Mouse (Mus musculus) forebrain, embryonic 11.5 days (tissue): ENCODE results near the gene 6820408C15Rik. TPM values are rescaled to one million over a fixed set of nuclear protein-coding genes. Genes with fewer than 3 reads are reported as not detected.
A peak's percentile ranks its signal among the peaks of the same experiment; 100 is the strongest.

Experiments used
- ATAC-seq: fragments of 200-750 bp; cut with Nextera tagmentation; replicated peaks from 2 replicates; pipeline ENCODE4 v1.8.0; 2017; ENCODE audit warnings: moderate TSS enrichment; ENCODE audit not compliant: low FRiP score
- DNase-seq: peaks from one replicate; pipeline ENCODE4 v3.0.0-alpha.2; 2017; ENCODE audit warnings: low spot score
- H3K27ac ChIP-seq: fragments of 300-500 bp; sonication (generic); 2 replicates; pipeline ENCODE4 v1.5.1; 2014; ENCODE audit warnings: low read depth, low read length
- H3K27me3 ChIP-seq: fragments of 300-500 bp; sonication (generic); 2 replicates; pipeline ENCODE4 v1.6.1; 2014; ENCODE audit warnings: mild to moderate bottlenecking, low read length, mixed read lengths; ENCODE audit not compliant: control insufficient read depth, insufficient read depth
- H3K36me3 ChIP-seq: fragments of 300-500 bp; sonication (generic); 2 replicates; pipeline ENCODE4 v1.6.1; 2014; ENCODE audit warnings: mild to moderate bottlenecking, low read length, moderate library complexity, mixed read lengths; ENCODE audit not compliant: control insufficient read depth, insufficient read depth
- H3K4me1 ChIP-seq: fragments of 300-500 bp; sonication (generic); replicated peaks from 2 replicates; pipeline ENCODE4 v1.6.1; 2014; ENCODE audit warnings: low read length, mixed read lengths; ENCODE audit not compliant: control insufficient read depth, insufficient read depth
- H3K4me2 ChIP-seq: fragments of 300-500 bp; sonication (generic); 2 replicates; pipeline ENCODE4 v1.6.1; 2014; ENCODE audit warnings: low read depth, mild to moderate bottlenecking, low read length, moderate library complexity, mixed read lengths; ENCODE audit not compliant: severe bottlenecking
- H3K4me3 ChIP-seq: fragments of 300-500 bp; sonication (generic); 2 replicates; pipeline ENCODE4 v1.5.1; 2014; ENCODE audit warnings: low read depth, low read length
- H3K9ac ChIP-seq: fragments of 300-500 bp; sonication (generic); 2 replicates; pipeline ENCODE4 v1.6.1; 2014; ENCODE audit warnings: low read length
- H3K9me3 ChIP-seq: fragments of 300-500 bp; sonication (generic); 2 replicates; pipeline ENCODE4 v1.6.1; 2016; ENCODE audit warnings: low read length, mixed read lengths; ENCODE audit not compliant: control insufficient read depth
- WGBS: fragments of 180-500 bp; shearing (Covaris S2); extraction: QIAGEN DNeasy Blood & Tissue Kit; methylation state at CpG from one replicate; pipeline ENCODE4 v1.1.7; 2014; 5-methylcytosine and 5-hydroxymethylcytosine counted together
- polyA plus RNA-seq: library from polyadenylated mRNA; unstranded; fragments of >200 nt; fragmentation: Nextera tagmentation; extraction: Ambion mirVana; gene quantifications from 2 replicates; pipeline ENCODE4 v1.2.1, GENCODE M21; 2014

Gene 6820408C15Rik
- polyA plus RNA-seq, 1 experiment from 2014 or later = 0.41 TPM

DNA sequence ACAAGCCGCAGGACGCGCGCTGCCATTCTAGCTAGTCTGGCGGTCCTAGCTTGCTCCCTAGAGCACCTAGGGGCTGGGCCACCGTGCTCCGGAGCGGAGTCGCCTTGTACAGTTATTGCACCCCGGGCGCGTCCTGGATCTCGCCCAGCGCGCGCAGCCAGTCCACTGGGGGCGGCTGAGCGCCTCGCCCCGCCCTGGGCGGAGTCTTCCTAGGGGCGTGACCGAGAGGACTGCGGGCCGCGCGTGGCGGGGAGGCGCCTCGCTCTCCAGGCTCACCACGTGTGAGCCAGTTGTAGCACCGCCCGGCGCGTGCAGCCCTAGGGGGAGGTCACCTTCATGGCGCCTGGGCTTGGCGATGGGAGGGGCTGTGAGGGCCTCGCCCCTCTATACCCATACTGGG is 16.7 kb upstream of the 6820408C15Rik start:
- H3K9me3 ChIP-seq = no peaks in the 10 kb centered on the region
- H3K4me3 ChIP-seq = peak overlapping the region; percentile 93
- no peaks in the 10 kb centered on the region for H3K27me3 ChIP-seq
- H3K4me1 ChIP-seq = peaks cover 13% of the 10 kb centered on the region
- DNase-seq = peak; percentile 96
- whole genome bisulfite sequencing = under 1% methylated on average over 37 of the region's 38 CpGs
- H3K27ac ChIP-seq = peak overlapping the region; percentile 98
- peak; percentile 73 for ATAC-seq
- H3K9ac ChIP-seq = peak overlapping the region; percentile 93
- peak overlapping the region; percentile 62 for H3K4me2 ChIP-seq
- H3K36me3 ChIP-seq = no peaks in the 10 kb centered on the region; the same call in 1 of the 2 replicates

DNA sequence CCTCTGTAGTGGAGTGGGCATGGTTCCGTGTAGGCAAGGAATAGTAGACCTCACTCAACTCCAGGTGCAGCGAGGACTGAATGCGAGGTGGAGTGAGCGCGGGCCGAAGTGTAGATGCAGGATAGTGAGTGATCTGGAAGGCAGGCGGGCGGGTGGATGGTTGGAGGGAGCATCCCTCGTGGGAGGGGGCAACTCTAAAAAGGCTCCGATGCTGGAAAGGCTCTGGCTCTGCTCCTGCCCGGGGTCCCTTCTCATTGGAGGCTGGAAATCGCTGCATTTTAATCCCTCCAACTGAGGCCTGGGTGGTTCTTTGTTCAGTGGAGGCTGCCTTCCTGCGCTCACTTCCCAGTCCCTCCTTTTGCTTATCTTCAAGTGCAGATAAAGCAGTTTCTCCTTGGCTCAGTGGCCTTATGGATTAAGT is 16.3 kb upstream of the 6820408C15Rik start:
- no peaks in the 10 kb centered on the region; the same call in 1 of the 2 replicates for H3K36me3 ChIP-seq
- peak overlapping the region; percentile 93 for H3K9ac ChIP-seq
- DNase-seq (no peak), ATAC-seq (no peak; the same call in 1 of the 2 replicates)
- H3K4me2 ChIP-seq = peak overlapping the region; percentile 62
- H3K9me3 ChIP-seq = no peaks in the 10 kb centered on the region
- H3K27me3 ChIP-seq = no peaks in the 10 kb centered on the region
- peak overlapping the region; percentile 93 for H3K4me3 ChIP-seq
- 1% methylated on average over 13 of the region's 13 CpGs for WGBS
- H3K4me1 ChIP-seq = peaks cover 9% of the 10 kb centered on the region
- H3K27ac ChIP-seq = peak overlapping the region; percentile 98

- peak; percentile 95 for ATAC-seq
- no peaks in the 10 kb centered on the region for H3K36me3 ChIP-seq
- DNase-seq = peak; percentile 97
- H3K9ac ChIP-seq = peak overlapping the region; percentile 57
- H3K4me3 ChIP-seq = peak overlapping the region; percentile 30
- no peaks in the 10 kb centered on the region for H3K9me3 ChIP-seq
- H3K27me3 ChIP-seq = no peaks in the 10 kb centered on the region
- peak overlapping the region; percentile 63 for H3K4me2 ChIP-seq
- H3K27ac ChIP-seq = peak overlapping the region; percentile 75
- 0% methylated on average over 19 of the region's 19 CpGs for WGBS
- peaks cover 21% of the 10 kb centered on the region for H3K4me1 ChIP-seq
Measured at GRCm38 (mm10) chr2:152406126-152406525, 9.3 kb upstream of the 6820408C15Rik start.

DNA sequence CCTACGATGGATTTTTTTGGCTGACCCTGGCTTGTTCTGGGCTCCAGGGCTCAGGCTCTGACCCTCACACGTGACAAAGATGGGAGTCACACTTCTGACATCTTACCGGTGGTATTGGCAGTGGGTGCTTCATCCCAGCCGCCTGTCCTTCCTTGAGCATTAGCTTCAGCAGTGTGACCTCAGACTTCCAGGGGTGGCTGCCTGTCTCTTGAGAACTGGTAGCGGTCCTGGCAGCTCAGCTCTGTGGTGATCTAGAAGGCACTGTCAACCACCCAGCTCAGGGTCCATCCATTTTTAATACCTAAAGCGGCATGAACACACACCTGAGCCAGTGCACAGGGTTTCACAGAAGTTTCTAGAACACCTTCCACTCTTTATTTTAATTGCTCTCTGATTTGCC is 5.6 kb upstream of the 6820408C15Rik start:
- H3K27ac ChIP-seq = peak overlapping the region; percentile 98
- H3K4me1 ChIP-seq = peaks cover 29% of the 10 kb centered on the region
- ATAC-seq (no peak), DNase-seq (no peak)
- no peak overlapping the region for H3K4me2 ChIP-seq
- no peaks in the 10 kb centered on the region for H3K27me3 ChIP-seq
- WGBS = 73% methylated on average over 6 of the region's 6 CpGs
- no peak overlapping the region for H3K9ac ChIP-seq
- H3K36me3 ChIP-seq = no peaks in the 10 kb centered on the region
- H3K4me3 ChIP-seq = no peak overlapping the region
- H3K9me3 ChIP-seq = no peaks in the 10 kb centered on the region

DNA sequence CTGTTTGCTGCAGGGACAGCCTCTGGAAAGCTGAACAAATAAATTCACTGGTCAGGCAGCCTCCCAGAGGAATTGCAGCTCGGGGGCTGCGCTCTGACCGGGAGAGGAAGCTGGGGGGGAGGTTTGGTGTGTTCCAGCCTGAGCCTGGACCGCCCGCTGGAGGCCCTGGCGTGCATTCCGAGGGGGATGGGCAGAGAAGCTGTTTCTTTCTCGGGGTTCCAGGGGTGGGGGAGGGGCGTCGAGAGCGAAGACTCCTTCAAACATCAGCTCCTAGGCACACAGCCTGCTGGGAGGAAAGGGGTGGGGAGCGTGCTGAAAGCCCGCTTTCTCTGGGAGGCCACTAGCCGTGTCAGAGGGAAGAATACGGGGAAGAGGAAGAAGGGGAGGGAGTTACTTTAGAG is 4.4 kb upstream of the 6820408C15Rik start:
- Histone ChIP-seq H3K4me2 (peak overlapping the region; percentile 89), H3K9ac (peak overlapping the region; percentile 99), H3K4me1 (peaks cover 24% of the 10 kb centered on the region), H3K4me3 (peak overlapping the region; percentile 95), H3K9me3 (peaks cover under 1% of the 10 kb centered on the region), H3K27me3 (no peaks in the 10 kb centered on the region), H3K27ac (peak overlapping the region; percentile 98), H3K36me3 (no peaks in the 10 kb centered on the region)
- WGBS = 2% methylated on average over 13 of the region's 15 CpGs
- peak; percentile 95 for DNase-seq
- peak; percentile 77 for ATAC-seq

- H3K9me3 ChIP-seq = peaks cover 5% of the 10 kb centered on the region
- ATAC-seq (0 out of 2 replicates have a peak, but pooled peaks have one; percentile 1), DNase-seq (peak; percentile 61)
- peaks cover 22% of the 10 kb centered on the region for H3K4me1 ChIP-seq
- H3K9ac ChIP-seq = peak overlapping the region; percentile 99
- peak overlapping the region; percentile 89 for H3K4me2 ChIP-seq
- H3K27ac ChIP-seq = peak overlapping the region; percentile 98
- H3K36me3 ChIP-seq = no peaks in the 10 kb centered on the region
- peak overlapping the region; percentile 95 for H3K4me3 ChIP-seq
- 2% methylated on average over 7 of the region's 7 CpGs for WGBS
- no peaks in the 10 kb centered on the region for H3K27me3 ChIP-seq
Measured at GRCm38 (mm10) chr2:152411471-152411870, 3.9 kb upstream of the 6820408C15Rik start.

DNA sequence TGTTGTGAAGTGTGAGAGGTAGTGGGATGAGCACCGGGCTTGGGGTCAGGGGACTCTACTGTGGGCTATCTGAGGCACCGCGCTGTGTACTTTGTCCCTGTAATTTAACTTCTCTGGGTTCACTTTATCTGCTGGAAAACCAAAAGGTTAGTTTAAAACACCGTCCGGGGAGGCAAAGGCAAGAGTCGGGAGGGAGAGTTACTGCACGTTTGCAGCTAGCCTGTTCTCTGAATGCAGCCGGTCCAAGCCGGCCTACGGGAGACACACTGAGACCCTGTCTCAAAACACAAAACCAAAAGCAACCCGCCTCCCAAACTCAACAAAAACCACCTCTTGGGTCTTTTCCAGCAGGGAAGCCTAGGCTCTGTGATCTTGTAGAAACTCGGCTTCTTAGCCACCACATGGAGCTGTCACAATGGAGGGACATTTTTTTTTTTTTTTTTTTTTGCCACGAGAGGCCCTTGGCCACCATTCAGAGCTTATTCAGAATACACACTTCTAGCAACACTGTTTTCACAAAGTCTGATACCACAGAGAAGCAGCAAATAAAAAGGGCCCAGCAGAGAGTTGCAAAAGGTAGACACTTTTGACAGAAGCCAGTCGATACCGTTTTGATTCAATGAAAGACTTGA is 2.7 kb upstream of the 6820408C15Rik start:
- peak overlapping the region; percentile 89 for H3K4me2 ChIP-seq
- peak; percentile 53 for DNase-seq
- H3K36me3 ChIP-seq = no peaks in the 10 kb centered on the region
- peak overlapping the region; percentile 98 for H3K27ac ChIP-seq
- no peak for ATAC-seq
- H3K4me3 ChIP-seq = peak overlapping the region; percentile 95
- H3K9me3 ChIP-seq = peaks cover 5% of the 10 kb centered on the region
- no peaks in the 10 kb centered on the region for H3K27me3 ChIP-seq
- peaks cover 20% of the 10 kb centered on the region for H3K4me1 ChIP-seq
- peak overlapping the region; percentile 99 for H3K9ac ChIP-seq
- WGBS = 1% methylated on average over 15 of the region's 15 CpGs

DNA sequence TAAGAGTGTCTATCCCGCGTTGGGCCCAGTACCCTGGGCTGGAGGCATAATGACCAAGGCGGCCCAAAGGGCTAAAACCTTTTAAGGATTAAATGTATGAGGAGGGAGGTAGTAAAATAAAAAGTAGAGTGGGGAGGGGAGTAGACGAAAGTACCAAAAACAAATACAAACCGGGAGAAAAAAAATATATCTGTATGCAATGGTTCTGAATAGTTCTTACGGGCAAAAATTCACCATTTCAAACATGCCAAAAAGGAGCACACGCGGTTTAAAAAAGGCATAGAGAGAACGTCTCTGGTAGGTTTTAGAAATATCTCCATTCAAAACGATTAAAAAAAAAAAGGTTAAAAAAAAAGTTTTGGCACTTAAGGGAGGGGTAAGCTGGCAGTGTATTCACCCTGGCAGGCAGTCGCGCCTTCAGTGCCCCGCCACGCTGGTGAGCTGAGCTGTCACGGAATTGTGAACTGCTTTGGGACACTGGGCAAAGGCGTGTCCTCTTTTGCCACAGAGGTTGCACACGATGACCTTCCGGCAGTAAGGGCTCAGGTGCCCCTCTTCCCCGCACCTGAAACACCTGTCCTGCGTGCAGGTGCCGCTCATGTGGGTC is 2.1 kb upstream of the 6820408C15Rik start:
- Histone ChIP-seq H3K4me3 (peak overlapping the region; percentile 95), H3K27me3 (no peaks in the 10 kb centered on the region), H3K36me3 (no peaks in the 10 kb centered on the region), H3K4me2 (peak overlapping the region; percentile 89), H3K9ac (peak overlapping the region; percentile 99), H3K4me1 (peaks cover 20% of the 10 kb centered on the region), H3K27ac (peak overlapping the region; percentile 98), H3K9me3 (peaks cover 5% of the 10 kb centered on the region)
- ATAC-seq (no peak), DNase-seq (peak; percentile 65)
- WGBS = 1% methylated on average over 21 of the region's 21 CpGs
